Mouse (Mus musculus): Measurements from ENCODE around the gene Hap1. TPM values are rescaled to one million over a fixed set of nuclear protein-coding genes. Genes with fewer than 3 reads are reported as not detected.
A peak's percentile ranks its signal among the peaks of the same experiment; 100 is the strongest.

Gene Hap1
- total and polyA plus RNA-seq, 2 experiments from 2014 or later, result 395 to 530 TPM

- peak overlapping the region; percentile 45 for H3K4me2 ChIP-seq (ENCODE audit: low read depth, low read length)
- H3K4me1 ChIP-seq (ENCODE audit: insufficient read depth, low read length), result no peaks in the 10 kb centered on the region
- H3K9me3 ChIP-seq (ENCODE audit: low read length), result no peaks in the 10 kb centered on the region
- H3K4me3 ChIP-seq (ENCODE audit: low read length), result no peak overlapping the region
- DNase-seq (ENCODE audit: low spot score) (peak; percentile 23), ATAC-seq (peak; percentile 9; the same call in 1 of the 2 replicates)
- no peaks in the 10 kb centered on the region for H3K36me3 ChIP-seq (ENCODE audit: insufficient read depth, low read length)
- 35% methylated on average over 5 of the region's 5 CpGs for WGBS
- H3K27me3 ChIP-seq (ENCODE audit: insufficient read depth, low read length), result no peaks in the 10 kb centered on the region
- TF ChIP-seq CTCF (IDR thresholded peaks at IDR 0.05; ENCODE audit: low read depth), result peak; percentile 65
- H3K9ac ChIP-seq (replicated peaks; ENCODE audit: low read length), result no peak overlapping the region
- no peak overlapping the region for H3K27ac ChIP-seq
Measured at GRCm38 (mm10) chr11:100297801-100298200, 58.1 kb downstream of the Hap1 start.

Other genes with a start within 250 kb of the Hap1 start
- gene Krt13, start 234.6 kb downstream of the Hap1 start, total RNA-seq (2014; rRNA removed), result not detected in 2 replicates
- 0.13 TPM in 1 of 2 replicates, not detected in the other for gene Krt13, start 234.6 kb downstream of the Hap1 start, polyA plus RNA-seq (2015; fragmentation: Nextera tagmentation; extraction: Ambion mirVana)
- 0.25 and 0.68 TPM in 2 replicates for gene Krt15, start 220.2 kb downstream of the Hap1 start, total RNA-seq (2014; rRNA removed)
- gene Krt15, start 220.2 kb downstream of the Hap1 start, polyA plus RNA-seq (2015; fragmentation: Nextera tagmentation; extraction: Ambion mirVana), result 0.21 and 0.24 TPM in 2 replicates
- 0.65 and 2.7 TPM in 2 replicates for gene Krt19, start 207.5 kb downstream of the Hap1 start, total RNA-seq (2014; rRNA removed)
- 3.8 and 4.9 TPM in 2 replicates for gene Krt19, start 207.5 kb downstream of the Hap1 start, polyA plus RNA-seq (2015; fragmentation: Nextera tagmentation; extraction: Ambion mirVana)
- 0.05 TPM in 1 of 2 replicates, not detected in the other for gene Krt9, start 162.9 kb downstream of the Hap1 start, total RNA-seq (2014; rRNA removed)
- 0.06 and 0.18 TPM in 2 replicates for gene Krt9, start 162.9 kb downstream of the Hap1 start, polyA plus RNA-seq (2015; fragmentation: Nextera tagmentation; extraction: Ambion mirVana)
- 0.86 TPM in 1 of 2 replicates, not detected in the other for gene Krt14, start 148.6 kb downstream of the Hap1 start, total RNA-seq (2014; rRNA removed)
- 0.55 and 0.79 TPM in 2 replicates for gene Krt14, start 148.6 kb downstream of the Hap1 start, polyA plus RNA-seq (2015; fragmentation: Nextera tagmentation; extraction: Ambion mirVana)
- not detected in 2 replicates for gene Krt16, start 107.2 kb downstream of the Hap1 start, total RNA-seq (2014; rRNA removed)
- not detected in 2 replicates for gene Krt16, start 107.2 kb downstream of the Hap1 start, polyA plus RNA-seq (2015; fragmentation: Nextera tagmentation; extraction: Ambion mirVana)
- 0.40 and 1.0 TPM in 2 replicates for gene Krt17, start 95.1 kb downstream of the Hap1 start, total RNA-seq (2014; rRNA removed)
- 1.1 and 1.2 TPM in 2 replicates for gene Krt17, start 95.1 kb downstream of the Hap1 start, polyA plus RNA-seq (2015; fragmentation: Nextera tagmentation; extraction: Ambion mirVana)
- not detected in 2 replicates for gene Krt42, start 86.3 kb downstream of the Hap1 start, total RNA-seq (2014; rRNA removed)
- 0.23 TPM in 1 of 2 replicates, not detected in the other for gene Krt42, start 86.3 kb downstream of the Hap1 start, polyA plus RNA-seq (2015; fragmentation: Nextera tagmentation; extraction: Ambion mirVana)
- 74.1 and 76.5 TPM in 2 replicates for gene Eif1, start 36.2 kb downstream of the Hap1 start, total RNA-seq (2014; rRNA removed)
- gene Eif1, start 36.2 kb downstream of the Hap1 start, polyA plus RNA-seq (2015; fragmentation: Nextera tagmentation; extraction: Ambion mirVana), result 1,309 and 1,318 TPM in 2 replicates
- not detected in 2 replicates for gene Gast, start 21.7 kb downstream of the Hap1 start, total RNA-seq (2014; rRNA removed)
- gene Gast, start 21.7 kb downstream of the Hap1 start, polyA plus RNA-seq (2015; fragmentation: Nextera tagmentation; extraction: Ambion mirVana), result 0.45 and 0.73 TPM in 2 replicates
- gene Jup, start 41.6 kb upstream of the Hap1 start, total RNA-seq (2014; rRNA removed), result 105 and 119 TPM in 2 replicates
- 42.7 and 49.8 TPM in 2 replicates for gene Jup, start 41.6 kb upstream of the Hap1 start, polyA plus RNA-seq (2015; fragmentation: Nextera tagmentation; extraction: Ambion mirVana)
- 23.9 and 28.2 TPM in 2 replicates for gene P3h4, start 58.7 kb upstream of the Hap1 start, total RNA-seq (2014; rRNA removed)
- gene P3h4, start 58.7 kb upstream of the Hap1 start, polyA plus RNA-seq (2015; fragmentation: Nextera tagmentation; extraction: Ambion mirVana), result 20.7 and 22.0 TPM in 2 replicates
- 34.6 and 41.1 TPM in 2 replicates for gene Fkbp10, start 59.6 kb upstream of the Hap1 start, total RNA-seq (2014; rRNA removed)
- gene Fkbp10, start 59.6 kb upstream of the Hap1 start, polyA plus RNA-seq (2015; fragmentation: Nextera tagmentation; extraction: Ambion mirVana), result 27.0 and 27.4 TPM in 2 replicates
- gene Nt5c3b, start 85.7 kb upstream of the Hap1 start, total RNA-seq (2014; rRNA removed), result 59.2 and 61.7 TPM in 2 replicates
- 106 and 108 TPM in 2 replicates for gene Nt5c3b, start 85.7 kb upstream of the Hap1 start, polyA plus RNA-seq (2015; fragmentation: Nextera tagmentation; extraction: Ambion mirVana)
- gene Klhl10, start 85.8 kb upstream of the Hap1 start, total RNA-seq (2014; rRNA removed), result 0.40 and 0.42 TPM in 2 replicates
- 0.39 and 0.84 TPM in 2 replicates for gene Klhl10, start 85.8 kb upstream of the Hap1 start, polyA plus RNA-seq (2015; fragmentation: Nextera tagmentation; extraction: Ambion mirVana)
- 50.3 and 56.5 TPM in 2 replicates for gene Klhl11, start 116.6 kb upstream of the Hap1 start, total RNA-seq (2014; rRNA removed)
- 10.4 and 10.7 TPM in 2 replicates for gene Klhl11, start 116.6 kb upstream of the Hap1 start, polyA plus RNA-seq (2015; fragmentation: Nextera tagmentation; extraction: Ambion mirVana)
- gene Acly, start 171.9 kb upstream of the Hap1 start, total RNA-seq (2014; rRNA removed), result 229 and 235 TPM in 2 replicates
- 130 and 135 TPM in 2 replicates for gene Acly, start 171.9 kb upstream of the Hap1 start, polyA plus RNA-seq (2015; fragmentation: Nextera tagmentation; extraction: Ambion mirVana)
- gene Ttc25, start 189.5 kb upstream of the Hap1 start, total RNA-seq (2014; rRNA removed), result 1.5 and 2.4 TPM in 2 replicates
- 1.8 and 2.0 TPM in 2 replicates for gene Ttc25, start 189.5 kb upstream of the Hap1 start, polyA plus RNA-seq (2015; fragmentation: Nextera tagmentation; extraction: Ambion mirVana)
- 95.3 and 125 TPM in 2 replicates for gene Cnp, start 218.8 kb upstream of the Hap1 start, total RNA-seq (2014; rRNA removed)
- gene Cnp, start 218.8 kb upstream of the Hap1 start, polyA plus RNA-seq (2015; fragmentation: Nextera tagmentation; extraction: Ambion mirVana), result 121 and 146 TPM in 2 replicates

Data from hindbrain, postnatal 0 days (tissue).